Mouse (Mus musculus) cerebellum, adult (tissue): ENCODE data around the gene Hsd17b3.

Source experiments
- ATAC-seq: cut with Nextera tagmentation; 2 replicates; pipeline ENCODE4 v1.9.2; 2017; ENCODE audit warnings: mild to moderate bottlenecking, moderate library complexity, mixed read lengths; ENCODE audit not compliant: insufficient number of reproducible peaks, low FRiP score, low TSS enrichment

Hsd17b3 gene

DNA sequence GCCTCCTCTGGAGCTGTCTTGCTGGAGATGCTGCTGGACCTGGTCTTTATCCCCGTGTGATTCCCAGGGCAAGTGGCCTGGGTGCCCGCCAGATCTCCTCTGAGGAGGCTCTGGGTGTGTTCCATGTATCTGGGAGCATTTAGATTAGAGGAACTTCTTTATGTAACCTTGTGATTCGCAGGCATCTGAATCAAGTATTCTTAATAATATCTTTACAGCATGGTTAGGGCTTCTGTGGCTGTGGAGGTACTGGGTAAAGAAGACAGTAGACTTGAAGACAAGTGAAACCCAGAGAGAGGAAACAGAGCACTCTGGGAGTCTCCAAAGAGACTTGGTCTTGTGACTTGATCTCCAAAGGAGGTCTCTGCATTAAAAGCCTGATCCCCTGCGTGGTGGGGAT, at the start of gene Hsd17b3:
Hsd17b3 (minus strand) TSS at position 101 of the 400 bp plus-strand sequence.
- no peak for ATAC-seq

DNA sequence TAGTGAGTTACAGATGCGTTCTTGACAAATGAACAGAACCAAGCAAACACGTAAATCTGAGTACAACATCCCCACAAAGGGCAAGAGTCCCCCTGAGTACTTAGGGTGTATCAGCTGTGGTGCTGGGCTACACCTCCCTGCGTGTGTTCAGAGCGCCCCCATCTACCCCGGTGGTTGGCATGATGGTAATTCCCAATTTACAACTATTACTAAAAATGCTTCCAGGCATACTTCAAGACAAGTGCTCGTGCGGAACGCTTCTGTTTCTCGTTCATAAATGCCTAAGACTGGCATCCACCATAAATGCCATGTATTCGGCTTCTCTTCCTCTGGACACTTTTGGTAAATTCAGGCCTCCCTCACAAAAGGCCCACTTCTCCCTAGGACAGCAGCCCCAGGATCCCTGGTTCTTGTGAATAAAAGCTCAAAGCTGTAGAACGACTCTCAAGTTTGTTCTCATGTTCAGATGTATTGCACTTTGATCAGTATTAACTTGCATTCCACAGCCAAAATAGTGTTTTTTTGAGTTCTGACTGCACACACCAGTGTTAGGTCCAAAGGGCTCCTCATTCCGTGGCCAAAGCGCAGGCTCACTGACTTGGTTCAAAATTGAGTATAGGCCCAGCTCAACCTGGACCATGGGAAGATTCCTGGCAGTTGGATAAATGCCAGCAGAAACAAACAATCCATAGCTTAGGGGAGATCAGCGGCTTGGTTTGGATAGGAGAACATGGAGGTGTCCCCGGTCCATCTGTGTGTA, 40.8 kb upstream of the Hsd17b3 start:
- ATAC-seq = no peak

DNA sequence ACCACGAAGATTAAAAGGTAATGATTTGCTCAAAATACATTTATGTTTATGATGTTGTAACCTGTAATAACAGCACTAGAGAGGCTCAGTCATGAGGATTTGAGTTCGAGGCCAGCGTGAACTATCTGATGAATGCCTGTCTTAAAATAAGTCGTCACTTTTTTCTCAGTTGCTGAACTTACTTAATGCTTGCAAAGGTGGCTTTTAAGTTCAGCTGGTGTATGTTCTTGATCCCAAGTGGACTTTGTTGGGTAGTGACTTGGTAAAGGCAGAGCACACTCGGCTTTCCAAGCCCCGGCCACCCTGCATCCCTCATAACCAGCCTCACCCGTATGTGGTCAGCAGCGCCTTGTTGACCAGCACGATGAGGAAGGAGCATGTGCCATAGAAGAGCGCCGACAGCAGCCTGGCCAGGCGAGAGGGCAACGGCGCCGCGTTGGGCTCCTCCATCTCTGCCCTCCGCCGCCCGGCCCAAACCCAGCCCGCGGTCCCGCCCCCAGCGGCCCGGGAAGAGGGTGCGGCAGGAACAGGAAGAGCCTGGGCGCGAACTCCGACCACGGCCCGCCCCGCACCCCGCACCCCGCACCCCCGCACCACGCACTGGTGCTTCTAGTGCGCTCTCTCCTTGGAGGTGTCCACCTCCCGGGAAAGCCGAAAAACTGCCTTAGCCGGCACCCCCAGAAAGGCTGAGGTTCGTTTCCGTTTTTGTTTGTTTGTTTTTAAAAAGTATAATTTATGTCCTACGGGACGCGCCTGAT, 40.0 kb upstream of the Hsd17b3 start, which contains the start of gene Slc35d2:
Slc35d2 (minus strand) TSS at position 511 of the 758 bp plus-strand sequence.
- peak; percentile 58; the same call in 1 of the 2 replicates for ATAC-seq

DNA sequence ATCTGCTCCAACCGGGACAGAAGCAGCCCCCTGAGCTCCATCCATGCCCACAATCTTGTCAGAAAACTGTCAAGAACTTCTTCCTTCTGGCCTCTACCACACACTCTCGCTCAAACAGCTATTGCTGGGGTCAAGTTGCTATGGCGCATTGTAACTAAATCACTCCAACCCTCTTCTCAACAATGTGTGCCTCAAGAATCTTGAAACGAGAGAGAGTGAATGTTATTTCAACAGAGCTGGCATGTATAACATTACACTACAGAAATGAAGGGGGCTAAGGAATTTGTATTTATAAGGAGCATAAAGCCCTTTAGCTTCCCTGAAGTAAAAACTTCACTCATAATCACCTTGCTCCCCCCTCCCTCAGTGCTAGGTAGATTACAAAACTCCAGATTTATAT, 37.3 kb upstream of the Hsd17b3 start:
- no peak for ATAC-seq

DNA sequence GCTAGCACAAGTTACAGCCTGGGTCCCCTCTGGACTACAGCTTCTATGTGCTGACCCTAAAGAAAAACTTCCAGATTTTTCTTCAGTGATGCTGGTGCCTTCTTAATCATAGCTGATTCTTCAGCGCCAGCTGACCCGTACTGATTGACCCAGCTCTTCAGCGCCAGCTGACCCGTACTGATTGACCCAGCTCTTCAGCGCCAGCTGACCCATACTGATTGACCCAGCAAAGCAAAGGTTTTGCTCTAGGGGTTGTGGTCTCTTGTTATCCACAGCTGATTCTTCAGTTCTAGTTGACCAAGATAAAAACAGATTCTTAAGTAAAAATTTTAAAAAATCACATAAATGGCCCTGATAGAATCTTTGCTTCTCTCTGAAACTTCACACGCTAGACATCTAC, 35.9 kb upstream of the Hsd17b3 start:
- no peak for ATAC-seq

DNA sequence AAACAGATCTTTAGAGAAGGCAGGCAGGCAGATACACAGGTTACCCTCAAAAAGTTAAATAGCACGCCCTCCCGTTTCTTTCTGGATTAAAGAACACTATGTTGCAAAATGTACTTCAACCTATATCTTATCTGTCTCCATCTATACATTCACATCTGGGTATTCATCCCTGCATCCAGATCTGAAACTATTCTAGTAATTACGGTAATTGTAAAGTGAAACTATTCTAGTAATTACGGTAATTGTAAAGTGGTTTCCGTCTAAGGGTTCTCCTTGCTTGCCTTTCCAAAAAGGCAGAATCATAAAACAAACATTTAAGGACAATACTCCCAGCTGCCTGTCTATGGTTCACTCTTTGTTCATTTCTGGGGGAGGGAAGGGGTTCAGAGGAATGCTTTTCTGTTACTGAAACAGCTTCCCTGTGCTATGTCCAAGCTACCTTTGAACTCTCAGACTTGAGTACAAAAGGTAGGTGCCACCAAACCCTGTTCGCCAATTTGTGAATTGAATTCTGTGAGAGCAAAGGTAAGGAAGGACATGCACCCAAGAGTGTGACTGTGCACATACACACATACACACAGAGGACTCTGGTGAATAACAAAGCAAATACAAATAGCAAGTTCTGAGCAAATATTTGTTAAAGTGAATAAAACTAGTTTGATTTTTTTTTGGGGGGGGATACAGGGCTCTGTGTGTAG, 34.6 kb upstream of the Hsd17b3 start:
- ATAC-seq = no peak

DNA sequence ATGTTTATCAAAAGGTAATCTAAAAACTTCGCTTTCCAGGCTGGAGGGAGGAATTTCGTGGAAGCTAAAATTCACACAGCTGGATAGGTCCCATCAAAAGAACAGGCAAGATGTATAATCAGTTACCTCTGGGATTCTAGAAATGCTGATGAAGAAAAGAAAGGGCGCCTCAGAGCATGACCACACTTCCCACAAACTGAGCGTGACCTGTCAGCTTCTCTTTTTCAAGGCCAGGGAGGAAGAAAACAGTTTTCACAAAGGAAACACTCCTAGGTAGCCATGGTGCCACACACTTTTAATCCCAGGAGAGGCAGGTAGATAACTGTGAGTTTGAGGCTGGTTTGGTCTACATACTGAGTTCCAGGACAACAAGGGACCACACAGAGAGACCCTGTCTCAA, 31.7 kb upstream of the Hsd17b3 start:
- no peak for ATAC-seq

DNA sequence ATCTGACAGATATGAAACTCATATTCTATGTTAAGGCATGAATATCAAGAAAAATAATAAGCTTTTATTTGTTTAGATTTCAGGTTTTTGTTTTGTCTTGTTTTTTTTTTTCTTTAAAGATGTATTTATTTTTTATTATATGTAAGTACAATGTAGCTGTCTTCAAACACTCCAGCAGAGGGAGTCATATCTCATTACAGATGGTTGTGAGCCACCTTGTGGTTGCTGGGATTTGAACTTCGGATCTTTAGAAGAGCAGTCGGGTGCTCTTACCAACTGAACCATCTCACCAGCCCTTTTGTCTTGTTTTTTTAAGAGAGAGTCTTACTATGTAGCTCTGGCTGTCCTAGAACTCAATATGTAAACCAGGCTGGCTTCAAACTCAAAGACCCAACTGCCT, 28.4 kb upstream of the Hsd17b3 start:
- ATAC-seq = no peak

DNA sequence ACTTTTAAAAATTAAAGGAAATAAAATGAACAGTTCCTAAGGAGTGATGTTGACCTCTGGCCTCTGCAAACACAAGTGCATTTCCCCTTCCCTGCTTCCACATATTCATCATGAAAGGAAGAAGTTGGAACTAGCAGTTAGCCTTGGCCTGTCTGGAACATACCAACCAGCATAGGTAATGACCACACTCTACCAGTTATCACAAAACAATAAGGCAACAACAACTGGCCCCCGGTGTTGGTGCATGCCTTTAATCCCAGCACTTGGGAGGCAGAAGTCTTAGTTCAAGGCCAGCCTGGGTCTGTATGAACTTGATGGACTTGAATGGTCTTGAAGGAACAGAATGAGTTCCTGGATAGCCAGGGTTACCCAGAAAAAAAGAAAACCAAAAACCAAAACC, 21.4 kb upstream of the Hsd17b3 start:
- no peak for ATAC-seq

DNA sequence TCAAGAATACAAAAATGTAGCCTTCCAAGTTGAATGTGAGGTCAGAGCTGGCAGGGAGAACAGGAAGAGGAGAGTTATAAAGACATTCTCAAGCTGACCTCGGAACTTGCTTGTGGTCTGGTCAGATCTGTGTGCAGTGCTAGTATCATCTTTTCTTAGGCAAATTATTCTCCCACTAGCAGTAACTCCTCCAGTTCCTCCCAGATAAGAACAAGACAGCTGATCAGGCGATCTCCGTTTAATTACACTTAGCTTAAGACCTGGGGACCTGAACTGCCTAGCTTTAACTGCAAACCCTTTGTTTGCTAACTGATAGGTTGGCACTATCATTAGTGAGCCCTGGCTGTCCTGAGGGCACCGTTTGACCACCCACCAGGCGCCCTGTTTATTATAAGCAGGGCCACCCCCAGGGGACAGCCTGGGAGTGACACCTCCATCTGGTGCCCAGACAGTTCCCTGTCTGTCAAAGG, 19.4 kb upstream of the Hsd17b3 start:
- ATAC-seq = peak; percentile 40; the same call in 1 of the 2 replicates

DNA sequence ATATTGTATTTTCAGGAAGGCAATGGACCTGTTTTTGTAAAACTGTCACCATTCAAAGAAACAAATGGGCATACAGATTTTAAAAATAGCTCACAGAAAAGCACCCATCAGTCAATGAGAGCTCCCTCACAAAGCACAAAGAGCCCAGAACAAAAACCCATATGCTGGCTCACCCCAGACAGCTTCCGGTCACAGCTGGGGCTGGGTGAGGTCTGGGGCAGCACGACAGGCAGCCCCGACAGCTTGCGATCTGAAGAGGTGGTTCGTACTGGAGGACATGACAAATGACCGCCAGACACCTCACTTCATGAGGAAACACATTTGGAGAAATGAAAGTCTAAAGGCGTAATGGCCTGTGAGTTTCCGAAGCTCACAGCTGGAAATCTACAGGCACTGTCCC, 18.5 kb upstream of the Hsd17b3 start:
- no peak for ATAC-seq

DNA sequence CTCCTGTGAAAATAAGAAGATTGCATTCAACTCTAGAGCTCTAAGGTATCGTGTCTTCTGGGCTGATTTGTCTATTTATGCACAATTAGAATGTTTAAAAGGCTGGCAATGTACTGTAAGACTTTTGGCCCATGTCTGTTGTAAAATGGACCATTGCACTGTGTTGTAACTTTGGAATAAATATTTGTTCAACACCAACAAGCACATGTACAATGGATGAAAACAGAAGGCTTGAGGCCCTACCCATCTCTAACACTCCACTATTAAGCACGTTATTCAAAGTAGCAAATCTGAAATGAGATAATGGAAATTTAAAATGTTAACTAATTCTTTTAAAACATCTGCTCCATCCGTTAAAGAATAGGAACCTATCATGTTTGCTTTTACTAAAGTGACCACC, 18.1 kb upstream of the Hsd17b3 start:
- ATAC-seq = no peak

DNA sequence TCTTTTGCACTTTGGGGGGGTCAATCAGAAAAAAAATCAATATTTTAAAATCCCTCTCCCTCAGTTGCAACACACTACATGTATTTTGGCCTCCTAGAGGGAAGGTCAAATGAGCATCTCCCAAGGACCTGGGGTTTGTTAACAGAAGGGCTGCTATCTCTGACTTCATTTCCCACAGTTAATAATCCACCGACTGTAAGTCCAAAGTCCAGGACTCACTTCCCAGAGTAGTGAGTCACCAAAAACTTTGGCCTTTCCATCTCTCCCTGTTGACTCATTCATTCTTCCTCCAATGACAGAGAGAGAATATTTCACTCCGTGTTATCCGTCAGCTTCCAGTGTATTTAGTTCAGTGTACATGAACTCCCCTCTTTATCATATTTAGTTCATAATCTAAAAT, 16.7 kb upstream of the Hsd17b3 start:
- no peak for ATAC-seq

DNA sequence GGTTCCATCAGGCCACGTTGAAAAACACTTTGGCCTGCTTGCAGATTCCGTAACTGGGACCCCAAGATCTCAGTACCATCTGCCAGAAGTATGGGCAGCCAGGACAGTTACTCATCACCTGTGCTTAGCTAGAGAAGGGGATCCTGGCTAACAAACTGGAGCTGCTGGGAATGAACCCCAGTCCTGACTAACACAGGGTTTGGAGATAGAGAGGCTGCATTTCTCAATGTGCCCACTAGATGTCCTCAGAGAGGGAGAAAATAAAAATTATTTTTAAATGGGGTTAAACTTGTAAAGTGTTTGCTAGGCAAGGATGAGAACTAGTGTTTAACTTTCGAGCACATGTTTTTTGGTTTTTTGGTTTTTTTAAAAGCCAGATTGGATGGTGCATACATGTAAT, 11.2 kb upstream of the Hsd17b3 start:
- ATAC-seq = no peak

DNA sequence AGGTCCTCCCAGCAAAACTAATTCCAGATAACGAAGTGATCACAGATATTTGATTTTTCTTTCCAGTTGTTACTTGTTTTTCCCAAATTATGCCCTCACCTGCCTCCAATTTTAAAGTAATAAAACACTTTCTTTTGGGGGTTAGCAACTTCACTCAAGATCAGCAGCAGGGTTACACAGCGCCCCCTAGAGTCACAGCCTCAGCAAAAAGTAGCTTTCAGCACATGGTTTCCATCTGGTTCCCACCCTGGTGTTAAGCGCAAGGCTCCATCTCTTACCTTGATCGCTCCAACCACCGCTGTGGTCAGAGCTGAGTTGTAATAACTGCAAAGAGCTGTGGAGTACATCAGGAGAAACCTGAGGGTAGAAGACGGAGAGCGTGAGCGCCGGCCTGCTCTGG, 10.0 kb upstream of the Hsd17b3 start:
- no peak for ATAC-seq

DNA sequence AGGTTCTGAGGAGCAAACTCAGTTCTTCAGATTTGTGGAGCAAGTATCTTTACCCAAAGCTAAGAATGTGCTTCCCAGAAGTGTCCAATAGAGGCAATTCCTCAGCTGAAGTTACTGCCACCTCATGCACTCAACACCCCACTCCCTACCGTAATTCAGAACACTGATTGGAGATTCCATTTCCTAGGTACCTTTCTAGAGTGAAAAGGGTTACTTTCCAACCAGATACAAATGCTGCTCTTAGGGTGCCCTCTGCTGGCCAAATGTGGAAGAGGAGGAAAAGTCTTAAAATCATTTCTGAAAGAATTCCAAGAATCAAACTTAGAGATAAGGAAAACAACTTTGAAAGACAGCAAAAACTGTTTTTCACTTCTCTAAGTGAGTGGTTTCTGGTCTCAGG, 4.3 kb upstream of the Hsd17b3 start:
- ATAC-seq = no peak

DNA sequence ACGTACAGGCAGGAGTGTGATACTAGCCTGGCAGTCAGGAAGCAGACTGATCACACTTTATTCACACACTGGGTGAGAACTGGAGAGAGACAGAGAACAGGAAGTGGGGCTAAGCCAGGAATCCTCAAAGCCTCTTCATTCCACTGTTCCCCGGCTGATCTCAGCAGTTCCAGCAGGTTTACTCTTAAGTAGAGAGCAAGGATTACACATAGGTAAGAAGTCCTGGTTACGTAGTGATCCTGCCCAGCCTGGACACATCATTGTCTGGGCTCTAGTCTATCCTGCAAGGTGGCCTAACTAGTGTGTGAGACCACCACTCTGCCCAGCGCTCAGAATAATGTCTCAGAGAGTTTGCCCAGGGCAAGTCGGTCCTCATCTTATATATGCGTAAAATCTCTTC, 3.7 kb upstream of the Hsd17b3 start:
- no peak for ATAC-seq

DNA sequence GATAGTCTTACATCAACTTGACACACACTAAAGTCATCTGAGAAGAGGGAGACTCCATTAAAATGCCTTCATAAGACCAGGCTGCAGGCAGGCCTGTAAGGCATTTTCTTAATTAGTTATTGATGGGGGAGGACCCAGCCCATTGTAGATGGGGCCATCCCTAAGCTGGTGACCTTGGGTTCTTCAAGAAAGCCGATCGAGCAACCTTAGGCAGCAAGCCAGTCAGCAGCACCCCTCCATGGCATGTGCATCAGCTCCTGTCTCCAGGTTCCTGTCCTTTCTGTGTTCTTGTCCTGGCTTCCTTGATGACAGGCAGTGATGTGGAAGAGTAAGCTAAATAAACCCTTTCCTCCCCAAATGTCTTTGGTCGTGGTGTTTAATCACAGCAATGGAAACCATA, 3.1 kb upstream of the Hsd17b3 start:
- ATAC-seq = no peak

DNA sequence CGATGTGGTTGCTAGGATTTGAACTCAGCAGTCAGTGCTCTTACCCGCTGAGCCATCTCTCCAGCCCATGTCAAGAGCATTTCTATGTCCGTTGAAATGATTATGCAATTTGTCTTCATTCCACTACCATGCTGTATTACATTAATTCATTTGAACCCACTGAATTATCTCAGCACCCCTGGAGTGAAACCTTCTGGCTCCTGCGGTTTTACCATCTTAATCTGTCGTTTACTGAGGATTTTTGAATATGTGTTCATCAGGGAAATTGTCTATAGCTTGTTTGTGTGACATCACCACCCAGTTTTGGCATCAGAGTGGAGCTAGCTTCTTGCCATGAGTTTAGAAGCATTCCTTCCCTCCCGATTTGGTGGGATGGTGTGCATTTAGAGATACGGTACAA, 2.0 kb upstream of the Hsd17b3 start:
- no peak for ATAC-seq

DNA sequence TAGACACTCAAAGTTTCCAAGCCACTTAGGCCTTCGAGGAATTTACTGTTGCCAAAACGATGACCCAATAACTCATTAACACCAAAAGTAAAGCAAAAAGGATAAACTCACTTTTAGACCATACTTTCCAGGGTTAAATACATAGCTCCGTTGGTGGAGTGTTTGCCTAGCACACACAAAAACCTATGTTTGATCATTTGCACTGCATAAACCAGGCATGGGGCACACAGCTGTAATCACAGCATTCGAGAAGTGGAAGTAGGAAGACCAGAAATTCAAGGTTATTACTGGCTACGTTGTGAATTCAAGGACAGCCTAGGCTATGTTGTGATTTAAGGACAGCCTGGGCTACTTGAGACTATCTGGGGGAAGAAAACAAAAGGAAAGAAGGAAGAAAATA, 1.2 kb upstream of the Hsd17b3 start:
- no peak for ATAC-seq

DNA sequence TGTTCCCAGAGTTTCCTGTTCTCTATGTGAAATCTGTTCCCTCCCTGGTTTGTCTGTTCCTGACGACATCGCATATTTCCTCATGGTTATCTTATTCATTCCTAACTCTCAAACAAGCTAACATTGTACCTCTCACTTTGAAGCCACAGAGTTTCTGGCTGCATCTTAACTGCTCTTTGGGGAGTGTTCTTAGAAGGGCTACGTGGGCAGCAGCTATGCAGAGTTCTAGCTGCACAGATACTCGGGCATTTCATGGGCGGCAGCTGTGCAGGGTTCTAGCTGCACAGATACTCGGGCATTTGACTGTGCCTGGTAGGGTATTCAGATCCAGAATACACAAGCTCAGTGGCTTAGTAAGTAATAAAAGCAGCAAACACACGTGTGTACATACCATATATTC, 973 bp downstream of the Hsd17b3 start:
- ATAC-seq = no peak
